Mouse (Mus musculus) heart, adult 18-20 months (tissue): ENCODE measurements around the gene Krtap5-2. TPM values are rescaled to one million over a fixed set of nuclear protein-coding genes. Genes with fewer than 3 reads are reported as not detected.
"Not testable (repeated sequence)": the region's sequence is repeated elsewhere in the genome, so short reads cannot be mapped to it uniquely, and the experiment has no call there.

Source experiments
- DNase-seq, 2 experiments: peaks; one replicate each; pipeline ENCODE4 v3.0.0; 2021 to 2022; ENCODE audit warnings: mixed read lengths in 1 of 2
- long read RNA-seq, 2 experiments: library from polyadenylated mRNA; stranded (forward); transcript quantifications; one replicate each; pipeline ENCODE4 v2.0.0; 2021
- total RNA-seq, 2 experiments: library from RNA; stranded (reverse); gene quantifications; 2 replicates each; pipeline ENCODE4 v1.2.3; 2021

Gene Krtap5-2
- not detected for total RNA-seq
- long read RNA-seq, experiment 1 = 0 reads
- long read RNA-seq, experiment 2 = 0 reads

DNA sequence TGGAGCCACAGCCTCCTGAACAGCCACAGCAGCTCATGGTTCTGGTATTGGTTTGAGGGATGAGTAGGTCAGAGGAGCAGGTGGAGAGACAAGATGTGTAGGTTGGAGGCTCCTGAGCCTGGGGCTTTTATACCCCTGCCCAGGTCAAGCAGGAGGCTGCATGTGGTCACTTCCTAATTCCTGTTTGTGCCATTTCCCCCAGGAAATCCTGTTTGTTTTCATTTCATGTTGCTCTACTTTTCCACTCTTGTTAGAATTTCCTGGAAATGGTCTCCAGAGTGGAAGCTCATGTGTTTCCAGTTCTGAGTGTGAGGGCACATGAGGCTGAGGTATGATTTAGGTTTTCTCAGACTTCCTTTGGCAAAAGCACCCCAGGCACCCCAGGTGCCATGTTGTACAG is at the start of gene Krtap5-2:
Gene Krtap5-2, minus strand, starts transcription at position 101 of the 400 bp plus-strand sequence.
- DNase-seq = not testable (repeated sequence)

DNA sequence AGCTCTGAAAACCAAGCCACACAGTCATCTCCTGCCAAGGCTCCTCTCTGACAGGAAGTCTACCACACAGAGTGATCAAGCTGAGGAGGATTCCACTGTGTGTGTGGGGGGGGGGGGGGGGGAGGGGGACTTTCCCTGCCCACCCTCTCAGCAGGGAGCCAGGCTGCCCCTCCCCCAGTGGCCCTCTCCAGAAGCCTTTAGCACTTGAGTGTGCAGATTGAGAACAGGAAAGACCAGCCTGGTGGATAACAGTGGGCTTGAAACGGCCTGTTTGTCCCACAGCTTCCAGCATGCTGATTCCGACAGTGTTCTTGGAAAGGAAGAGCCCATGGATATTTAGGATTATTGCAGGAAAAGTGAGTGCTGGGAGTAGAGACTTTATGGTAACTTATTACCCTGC is 48.7 kb upstream of the Krtap5-2 start:
- DNase-seq = no peak

DNA sequence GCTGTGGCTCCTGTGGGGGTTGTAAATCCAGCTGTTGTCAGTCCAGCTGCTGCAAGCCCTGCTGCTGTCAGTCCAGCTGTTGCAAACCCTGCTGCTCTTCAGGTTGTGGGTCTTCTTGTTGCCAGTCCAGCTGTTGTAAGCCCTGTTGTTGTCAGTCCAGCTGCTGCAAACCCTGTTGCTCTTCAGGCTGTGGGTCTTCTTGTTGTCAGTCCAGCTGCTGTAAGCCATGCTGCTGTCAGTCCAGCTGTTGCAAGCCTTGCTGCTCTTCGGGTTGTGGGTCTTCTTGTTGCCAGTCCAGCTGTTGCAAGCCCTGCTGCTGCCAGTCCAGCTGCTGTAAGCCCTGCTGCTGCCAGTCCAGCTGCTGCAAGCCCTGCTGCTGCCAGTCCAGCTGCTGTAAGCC is 36.3 kb upstream of the Krtap5-2 start:
- DNase-seq = not testable (repeated sequence)

DNA sequence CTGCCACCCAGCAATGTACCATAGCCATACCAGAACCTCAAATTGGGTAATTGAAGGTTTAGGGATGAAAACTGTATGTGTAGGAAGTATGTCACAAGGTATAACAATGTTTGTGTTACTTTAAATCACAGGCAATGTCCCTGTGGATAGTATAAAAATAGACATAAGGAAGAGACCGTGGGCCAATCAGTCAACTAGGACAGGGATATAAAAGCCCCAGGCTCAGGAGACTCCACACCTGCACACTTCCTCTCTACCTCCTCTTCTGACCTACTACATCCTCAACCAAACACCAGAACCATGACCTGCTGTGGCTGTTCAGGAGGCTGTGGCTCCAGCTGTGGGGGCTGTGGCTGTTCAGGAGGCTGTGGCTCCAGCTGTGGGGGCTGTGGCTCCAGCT is 35.8 kb upstream of the Krtap5-2 start, which contains the start of gene Gm7579:
Gene Gm7579, plus strand, starts transcription at position 301 of the 400 bp plus-strand sequence.
- no peak for DNase-seq

DNA sequence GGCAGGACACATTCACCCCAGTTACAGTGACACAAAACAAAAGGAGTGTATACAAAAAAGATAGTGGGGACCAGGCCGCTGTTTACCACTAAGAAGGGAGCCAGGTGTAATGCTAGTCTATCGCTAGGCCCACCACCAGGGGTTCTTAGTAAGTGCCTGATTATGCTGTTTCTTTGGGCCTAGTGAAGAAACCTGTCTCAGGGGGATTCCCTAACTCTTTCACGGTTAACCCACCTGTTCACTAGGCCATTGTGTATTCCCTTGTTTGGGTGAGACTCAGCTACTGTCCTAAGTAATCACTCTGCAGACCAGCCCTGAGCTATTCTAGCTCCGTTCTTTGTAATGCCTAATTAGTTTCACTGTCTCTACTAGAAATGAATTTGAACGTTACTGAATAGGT is 31.1 kb upstream of the Krtap5-2 start:
- DNase-seq = not testable (repeated sequence)

DNA sequence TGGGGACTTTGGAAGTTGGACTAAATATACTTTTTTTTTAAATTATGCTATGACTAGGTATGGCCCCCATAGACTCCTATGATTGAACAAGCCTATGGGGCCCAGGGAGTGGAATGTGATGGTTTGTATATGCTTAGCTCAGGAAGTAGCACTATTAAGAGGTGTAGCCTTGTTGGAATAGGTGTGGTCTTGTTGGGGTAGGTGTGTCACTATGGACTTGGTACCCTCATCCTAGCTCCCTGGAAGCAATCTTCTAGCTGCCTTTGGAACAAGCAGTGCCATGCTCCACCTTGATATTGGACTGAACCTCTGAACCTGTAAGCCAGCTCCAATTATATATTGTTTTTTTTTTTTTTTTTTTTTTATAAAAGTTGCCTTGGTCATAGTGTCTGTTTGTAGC is 29.7 kb upstream of the Krtap5-2 start:
- no peak for DNase-seq

DNA sequence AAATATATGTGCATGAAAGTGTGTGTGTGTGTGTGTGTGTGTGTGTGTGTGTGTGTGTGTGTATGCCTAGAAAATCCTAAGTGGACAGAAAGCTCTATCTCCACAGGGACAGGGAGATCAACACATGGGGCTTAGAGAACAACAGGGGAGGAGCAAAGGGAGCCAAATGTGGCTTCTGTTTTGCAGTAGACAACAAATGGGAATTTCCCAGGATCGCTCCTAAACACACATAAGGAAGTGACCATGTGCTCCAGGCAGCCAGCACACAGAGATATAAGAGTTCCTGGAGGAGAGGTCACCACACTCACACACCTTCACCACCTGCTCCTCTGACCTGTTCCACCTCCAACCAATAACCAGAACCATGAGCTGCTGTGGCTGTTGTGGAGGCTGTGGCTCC is 25.3 kb upstream of the Krtap5-2 start, which contains the start of gene Krtap5-3:
Gene Krtap5-3, plus strand, starts transcription at position 301 of the 400 bp plus-strand sequence.
- DNase-seq = no peak

DNA sequence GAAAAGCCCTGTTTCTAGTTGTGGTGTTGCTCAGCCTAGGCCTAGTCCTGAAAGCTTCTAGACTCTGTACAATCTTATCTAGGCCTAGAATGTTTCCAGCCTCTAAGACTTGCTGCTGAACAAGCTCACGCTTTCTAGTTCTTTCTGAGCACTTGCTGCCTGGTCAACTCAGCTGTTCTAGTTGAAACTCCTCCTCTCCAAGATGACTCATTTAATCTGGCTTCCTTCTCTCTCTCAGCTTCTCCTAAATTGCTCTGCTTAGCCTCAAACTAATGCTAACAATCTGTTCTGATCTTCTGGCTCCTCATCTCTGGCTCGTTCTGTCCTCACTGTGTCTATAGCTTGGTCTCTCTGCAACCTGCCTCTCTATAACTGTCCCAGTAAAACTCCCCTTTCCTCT is 22.9 kb upstream of the Krtap5-2 start:
- DNase-seq = no peak

DNA sequence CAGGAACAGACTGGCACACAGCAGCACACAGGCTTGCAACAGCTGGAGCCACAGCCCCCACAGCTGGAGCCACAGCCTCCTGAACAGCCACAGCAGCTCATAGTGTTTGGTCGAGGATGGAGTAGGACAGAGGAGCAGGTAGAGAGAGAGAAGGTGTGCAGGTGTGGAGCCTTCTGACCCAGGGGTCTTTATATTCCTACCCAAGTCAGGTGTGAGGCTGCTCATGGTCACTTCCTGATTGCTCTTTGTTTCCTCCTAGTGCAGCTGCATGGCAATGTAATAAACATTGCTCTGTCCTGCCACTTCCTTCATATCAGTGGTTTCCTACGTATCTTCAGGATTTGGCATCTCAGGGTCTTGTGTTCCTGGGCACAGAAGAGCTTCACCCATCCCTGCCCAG is 14.5 kb upstream of the Krtap5-2 start, which contains the start of gene Gm10153:
Gene Gm10153, minus strand, starts transcription at position 101 of the 400 bp plus-strand sequence.
- no peak for DNase-seq

DNA sequence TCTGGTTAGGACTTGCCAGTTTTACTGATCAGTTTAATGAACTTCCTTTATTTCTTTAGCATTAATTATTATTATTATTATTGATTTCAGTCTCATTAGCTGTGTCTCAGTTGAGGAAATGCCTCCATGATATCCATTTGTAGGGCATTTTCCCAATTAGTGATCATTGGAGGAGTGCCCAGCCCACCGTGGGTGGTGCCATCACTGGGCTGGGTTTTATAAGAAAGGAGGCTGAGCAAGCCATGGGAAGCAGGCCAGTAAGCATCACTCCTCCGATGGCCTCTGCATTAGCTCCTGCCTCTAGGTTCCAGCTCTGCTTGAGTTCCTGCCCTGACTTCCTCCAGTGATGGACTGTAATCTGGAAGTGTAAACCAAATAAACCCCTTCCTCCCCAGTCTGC is 12.4 kb upstream of the Krtap5-2 start:
- DNase-seq = no peak

DNA sequence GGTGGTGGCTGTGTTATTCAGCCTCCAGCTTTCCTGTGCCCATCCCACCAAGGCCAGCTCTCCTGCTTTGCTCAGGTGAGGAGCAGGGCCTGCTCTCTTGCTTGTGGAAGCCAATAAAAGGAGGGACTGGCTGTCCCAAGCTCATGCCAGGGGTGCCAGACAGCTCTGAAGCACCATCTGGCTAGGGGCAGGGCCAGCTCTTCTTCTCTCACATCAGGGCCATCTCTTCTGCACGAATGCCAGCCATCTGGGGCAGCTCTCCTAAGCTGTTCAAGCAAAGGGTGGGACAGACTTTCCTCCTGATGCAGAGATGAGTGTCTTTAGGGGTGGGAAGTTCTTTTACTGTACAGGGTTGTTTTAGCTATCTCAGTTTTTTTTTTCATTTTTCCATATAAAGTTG is 5.2 kb upstream of the Krtap5-2 start:
- DNase-seq = no peak

DNA sequence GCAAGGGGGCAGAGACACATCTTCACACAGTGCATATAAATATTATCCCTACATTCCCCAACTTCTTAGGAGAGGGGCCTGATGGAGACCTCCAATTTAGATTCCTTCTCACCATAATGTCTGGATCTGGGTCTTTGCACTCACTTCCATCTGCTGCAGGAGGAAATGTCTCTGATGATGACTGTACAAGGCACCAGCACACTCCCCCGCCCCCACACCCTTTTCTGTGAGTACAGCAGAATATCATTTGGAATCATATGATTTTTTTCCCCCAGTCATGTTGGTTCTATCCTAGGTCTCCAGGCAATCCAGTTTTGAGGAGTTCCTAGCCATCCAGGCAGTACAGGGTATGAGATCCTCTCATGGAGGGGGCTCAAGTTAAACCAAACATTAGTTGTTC is 2.9 kb upstream of the Krtap5-2 start:
- DNase-seq = no peak

DNA sequence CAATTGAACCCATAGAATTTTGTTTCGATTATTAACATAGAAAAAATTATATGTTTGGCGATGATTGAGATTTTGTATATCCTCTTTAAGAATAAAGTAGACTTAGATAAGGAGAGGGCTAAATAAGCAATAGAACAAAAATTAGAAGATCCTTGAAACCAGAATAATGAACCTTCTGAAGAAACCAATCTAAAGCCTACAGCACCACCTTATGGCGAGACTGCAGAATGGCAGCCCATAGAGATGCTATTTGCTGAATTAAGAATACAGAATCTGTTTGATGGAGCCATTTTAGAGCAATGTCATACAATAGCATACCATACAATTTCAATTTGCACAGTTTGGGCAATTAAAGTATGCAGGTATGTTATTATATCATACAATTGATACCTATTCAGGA is 6.0 kb downstream of the Krtap5-2 start:
- DNase-seq = peak in 1 of 2 experiments; percentile 10

DNA sequence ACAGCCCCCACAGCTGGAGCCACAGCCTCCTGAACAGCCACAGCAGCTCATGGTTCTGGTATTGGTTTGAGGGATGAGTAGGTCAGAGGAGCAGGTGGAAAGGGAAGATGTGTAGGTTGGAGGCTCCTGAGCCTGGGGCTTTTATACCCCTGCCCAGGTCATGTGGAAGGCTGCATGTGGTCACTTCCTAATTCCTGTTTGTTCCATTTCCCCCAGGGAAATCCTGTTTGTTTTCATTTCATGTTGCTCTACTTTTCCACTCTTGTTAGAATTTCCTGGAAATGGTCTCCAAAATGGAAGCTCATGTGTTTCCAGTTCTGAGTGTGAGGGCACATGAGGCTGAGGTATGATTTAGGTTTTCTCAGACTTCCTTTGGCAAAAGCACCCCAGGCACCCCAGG is 10.2 kb downstream of the Krtap5-2 start, which contains the start of gene Gm4553:
Gene Gm4553, minus strand, starts transcription at position 101 of the 400 bp plus-strand sequence.
- DNase-seq = not testable (repeated sequence)

DNA sequence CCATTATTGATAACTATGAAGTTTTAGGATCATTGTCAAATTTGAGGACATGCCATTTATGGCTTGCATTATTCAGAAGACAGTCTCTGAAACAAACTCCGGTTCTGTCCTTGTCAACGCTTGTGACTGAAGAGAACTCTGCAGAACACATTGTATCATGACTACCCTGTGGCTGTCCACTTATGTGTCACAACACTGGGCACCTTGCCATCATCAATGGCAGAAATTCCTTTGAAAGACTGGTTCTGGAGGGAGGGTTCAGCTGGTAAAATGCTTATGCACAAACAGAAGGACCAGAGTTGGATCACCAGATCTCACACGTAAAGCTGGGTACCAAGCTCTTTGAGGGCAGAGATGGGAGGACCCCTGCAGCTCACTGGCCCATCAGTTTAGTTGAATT is 16.4 kb downstream of the Krtap5-2 start:
- no peak for DNase-seq

DNA sequence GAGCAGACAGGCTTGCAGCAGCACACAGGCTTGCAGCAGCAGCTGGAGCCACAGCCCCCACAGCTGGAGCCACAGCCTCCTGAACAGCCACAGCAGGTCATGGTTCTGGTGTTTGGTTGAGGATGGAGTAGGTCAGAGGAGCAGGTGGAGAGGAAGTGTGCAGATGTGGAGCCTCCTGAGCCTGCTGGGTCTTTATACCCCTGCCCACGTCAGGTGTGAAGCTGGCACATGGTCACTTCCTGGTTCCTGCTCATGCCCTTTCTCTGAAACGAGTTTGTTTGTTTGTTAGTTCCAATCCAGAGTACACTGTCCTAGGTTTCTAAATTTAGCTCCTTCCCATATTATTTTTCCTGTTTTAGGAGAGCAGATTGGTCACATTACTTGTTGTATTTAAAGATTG is 18.8 kb downstream of the Krtap5-2 start, which contains the start of gene Gm29735:
Gene Gm29735, minus strand, starts transcription at position 101 of the 400 bp plus-strand sequence.
- not testable (repeated sequence) for DNase-seq

DNA sequence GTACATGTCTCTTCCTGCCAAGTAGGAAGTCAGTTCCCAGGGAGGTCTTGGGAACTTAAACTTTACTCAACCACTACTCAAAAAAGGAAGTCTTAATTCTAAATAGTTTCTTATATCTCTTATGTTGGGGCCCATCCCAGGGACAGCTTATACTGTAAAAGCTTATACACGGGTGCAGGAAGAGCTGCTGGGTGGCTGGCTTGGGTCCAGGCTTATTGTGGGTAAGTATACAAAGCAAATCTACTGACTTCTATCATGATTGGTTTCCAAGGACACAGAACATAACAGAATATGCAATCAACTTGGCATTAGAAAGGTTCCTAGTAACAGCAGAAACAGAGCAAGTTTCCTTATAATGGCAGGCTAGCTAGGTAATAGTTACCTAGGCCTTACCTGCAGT is 20.5 kb downstream of the Krtap5-2 start:
- no peak for DNase-seq

DNA sequence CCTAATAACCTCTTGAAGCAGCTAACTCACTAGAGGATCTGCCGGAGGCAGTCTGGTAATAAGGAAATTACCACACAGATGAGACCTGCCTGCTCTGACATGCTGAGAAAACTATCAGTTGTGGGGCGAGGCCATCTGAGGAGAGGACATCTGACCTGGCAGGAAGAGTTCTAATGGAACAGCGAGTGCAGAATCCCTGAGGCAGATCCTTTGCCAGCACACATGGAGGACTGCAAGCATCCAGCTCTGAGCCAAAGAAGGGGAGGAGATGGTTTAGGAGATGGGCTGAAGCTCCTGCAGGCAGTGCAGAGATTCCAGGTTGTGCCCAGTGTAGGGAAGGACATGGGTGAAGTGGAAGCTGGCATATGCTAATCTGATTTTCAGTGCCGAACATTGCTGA is 23.6 kb downstream of the Krtap5-2 start:
- DNase-seq = no peak

DNA sequence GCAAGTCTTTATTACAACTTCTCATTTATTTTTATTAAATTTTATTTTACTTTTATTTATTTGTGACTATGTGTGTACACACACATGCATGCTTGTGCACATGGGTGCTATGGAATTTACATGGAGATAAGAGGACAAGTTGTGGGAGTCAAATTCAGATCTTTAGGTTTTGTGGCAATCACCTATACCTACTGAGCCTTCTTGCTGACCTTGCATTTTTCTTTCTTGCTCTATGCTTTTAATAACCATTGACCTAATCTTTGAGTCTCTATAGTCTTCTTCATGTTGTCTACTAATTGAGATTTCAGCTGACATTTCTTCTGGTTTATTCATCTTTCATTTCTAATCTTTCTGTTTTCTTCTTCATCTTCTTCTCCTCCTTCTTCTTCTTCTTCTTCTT is 27.2 kb downstream of the Krtap5-2 start:
- no peak for DNase-seq

DNA sequence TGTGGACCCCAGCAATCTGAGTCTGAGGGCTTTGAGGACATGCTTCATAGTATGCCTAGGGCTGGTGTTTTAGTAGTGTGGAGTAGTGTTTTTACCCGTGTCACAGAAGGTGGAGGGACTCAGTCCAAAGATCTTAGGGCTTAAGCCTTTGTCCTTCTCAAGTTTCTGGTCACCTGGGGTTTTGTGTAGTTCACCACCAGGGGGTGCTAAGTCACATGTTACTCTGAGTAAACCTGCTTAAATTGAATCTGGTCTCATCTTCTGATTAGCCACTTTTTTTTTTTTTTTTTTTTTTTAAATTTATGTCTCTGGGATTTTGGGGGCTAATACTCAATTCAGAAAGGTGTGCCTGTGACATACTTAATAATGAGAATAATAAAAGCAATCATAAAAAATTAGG is 29.8 kb downstream of the Krtap5-2 start:
- DNase-seq = peak; percentile 42 to 74

DNA sequence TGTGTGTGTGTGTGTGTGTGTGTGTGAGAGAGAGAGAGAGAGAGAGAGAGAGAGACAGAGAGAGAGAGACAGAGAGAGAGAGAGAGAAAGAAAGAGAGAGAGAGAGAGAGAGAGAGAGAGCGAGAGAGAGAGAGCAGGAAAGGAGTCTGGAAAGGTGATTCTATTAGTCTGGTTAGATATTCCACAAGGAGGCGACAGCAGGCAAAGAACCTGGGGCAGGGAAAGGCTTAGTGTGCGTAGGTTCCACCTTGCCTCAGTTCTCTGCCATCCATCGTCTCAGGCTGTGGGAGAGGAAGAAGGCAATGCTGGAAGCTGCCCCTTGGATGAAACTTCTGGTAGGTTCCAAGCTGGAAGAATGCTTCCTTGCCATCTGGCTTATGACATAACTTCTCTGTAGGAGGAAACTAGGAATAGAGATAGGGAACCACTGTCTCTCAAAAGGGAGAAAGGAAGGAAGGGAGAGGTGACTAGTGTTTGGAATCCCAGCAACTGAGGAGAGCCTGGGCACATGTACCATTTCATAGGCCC is 30.3 kb downstream of the Krtap5-2 start:
- DNase-seq = no peak

DNA sequence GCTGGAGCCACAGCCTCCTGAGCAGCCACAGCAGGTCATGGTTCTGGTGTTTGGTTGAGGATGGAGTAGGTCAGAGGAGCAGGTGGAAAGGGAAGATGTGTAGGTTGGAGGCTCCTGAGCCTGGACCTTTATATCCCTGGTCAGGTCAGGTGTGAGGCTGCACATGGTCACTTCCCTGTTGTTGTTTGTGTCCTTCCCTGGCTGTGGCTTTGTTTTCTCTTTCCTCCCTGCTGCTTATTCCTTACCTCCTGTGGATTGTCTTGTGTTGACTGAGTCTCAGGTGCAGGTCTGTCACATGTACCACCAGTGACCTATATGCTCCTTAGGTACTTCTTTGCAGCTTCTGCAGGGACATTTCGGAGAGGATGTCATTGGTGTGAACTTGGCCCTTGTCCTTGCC is 31.3 kb downstream of the Krtap5-2 start, which contains the start of gene Gm45337:
Gene Gm45337, minus strand, starts transcription at position 101 of the 400 bp plus-strand sequence.
- DNase-seq = no peak

DNA sequence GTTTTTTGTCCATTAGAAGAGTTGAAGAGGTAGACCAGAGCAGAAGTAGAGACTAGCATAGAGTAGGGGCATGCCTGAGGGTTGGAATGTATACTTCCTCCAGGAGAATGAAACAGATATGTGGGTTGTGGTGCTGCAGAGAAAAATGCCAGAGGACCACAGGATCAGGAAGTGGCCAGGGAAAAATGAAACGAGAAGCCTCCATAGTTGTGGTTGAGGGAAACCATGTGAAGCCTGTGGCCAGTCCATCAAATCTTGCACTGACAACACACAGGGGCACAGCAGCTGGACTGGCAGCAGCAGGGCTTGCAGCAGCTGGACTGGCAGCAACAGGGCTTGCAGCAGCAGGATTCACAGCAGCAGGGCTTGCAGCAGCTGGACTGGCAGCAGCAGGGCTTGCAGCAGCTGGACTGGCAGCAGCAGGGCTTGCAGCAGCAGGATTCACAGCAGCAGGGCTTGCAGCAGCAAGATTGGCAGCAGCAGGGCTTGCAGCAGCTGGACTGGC is 32.2 kb downstream of the Krtap5-2 start:
- DNase-seq = not testable (repeated sequence)

DNA sequence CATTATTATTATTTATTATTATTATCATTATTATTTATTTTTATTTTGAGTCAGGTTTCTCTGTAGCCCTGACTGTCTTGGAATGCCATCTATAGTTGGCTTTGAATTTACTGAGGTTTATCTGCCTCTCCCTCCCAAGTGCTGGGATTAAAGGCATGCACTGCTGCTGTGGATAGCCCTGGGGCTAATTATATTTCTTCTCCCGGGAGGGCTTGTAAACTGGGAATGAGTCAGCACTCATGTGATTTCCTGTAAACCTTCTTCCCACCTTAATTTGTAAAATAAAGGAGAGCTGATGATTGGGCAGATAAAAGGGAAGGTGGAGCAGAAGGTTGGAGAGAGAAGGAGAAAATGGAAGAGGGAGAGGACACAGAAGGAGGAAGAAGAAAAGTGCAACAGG is 35.1 kb downstream of the Krtap5-2 start:
- no peak for DNase-seq
